Mouse (Mus musculus) adrenal gland, adult 18-20 months (tissue): Measurements from ENCODE around the gene Vkorc1l1. TPM values are rescaled to one million over a fixed set of nuclear protein-coding genes. Genes with fewer than 3 reads are reported as not detected.
A peak's percentile ranks its signal among the peaks of the same experiment; 100 is the strongest.

Experiments
- DNase-seq, 2 experiments: peaks; one replicate each; pipeline ENCODE4 v3.0.0; 2021 to 2022; ENCODE audit warnings: low spot score in 2 of 2
- total RNA-seq, 2 experiments: library from RNA; stranded (reverse); gene quantifications; 1 replicate in 1 of 2; 2 replicates in 1 of 2; pipeline ENCODE4 v1.2.3; 2021

Gene Vkorc1l1
- total RNA-seq, 2 experiments from 2014 or later, result 27.7 to 33.9 TPM

- no peak for DNase-seq
Observed at GRCm38 (mm10) chr5:129940736-129941494, 855 bp upstream of the Vkorc1l1 start.

GRCm38 (mm10) chr5:129942073-129942939 is 536 bp downstream of the Vkorc1l1 start:
- peak; percentile 42 to 54 for DNase-seq

GRCm38 (mm10) chr5:129943402-129943801 is 1.6 kb downstream of the Vkorc1l1 start:
- DNase-seq, result no peak

- DNase-seq, result no peak
Observed at GRCm38 (mm10) chr5:129947528-129948033, 5.8 kb downstream of the Vkorc1l1 start.

- DNase-seq, result no peak
Observed at GRCm38 (mm10) chr5:129952143-129952542, 10.4 kb downstream of the Vkorc1l1 start.

- DNase-seq, result no peak
Observed at GRCm38 (mm10) chr5:129954473-129955254, 12.9 kb downstream of the Vkorc1l1 start.

- DNase-seq, result no peak
Observed at GRCm38 (mm10) chr5:129955792-129956191, 14.0 kb downstream of the Vkorc1l1 start.

- no peak for DNase-seq
Observed at GRCm38 (mm10) chr5:129963224-129963623, 21.5 kb downstream of the Vkorc1l1 start.

GRCm38 (mm10) chr5:129966448-129966847 is 24.7 kb downstream of the Vkorc1l1 start:
- DNase-seq, result no peak

GRCm38 (mm10) chr5:129968417-129968816 is 26.6 kb downstream of the Vkorc1l1 start:
- no peak for DNase-seq

- DNase-seq, result no peak
Observed at GRCm38 (mm10) chr5:129971491-129971890, 29.7 kb downstream of the Vkorc1l1 start.

GRCm38 (mm10) chr5:129974354-129974753 is 32.6 kb downstream of the Vkorc1l1 start:
- no peak for DNase-seq

GRCm38 (mm10) chr5:129974866-129975311 is 33.1 kb downstream of the Vkorc1l1 start:
- no peak for DNase-seq

- no peak for DNase-seq
Observed at GRCm38 (mm10) chr5:129977768-129978167, 36.0 kb downstream of the Vkorc1l1 start.

- no peak for DNase-seq
Observed at GRCm38 (mm10) chr5:129978608-129979007, 36.8 kb downstream of the Vkorc1l1 start.

- DNase-seq, result no peak
Observed at GRCm38 (mm10) chr5:129980216-129980615, 38.4 kb downstream of the Vkorc1l1 start.

- DNase-seq, result no peak
Observed at GRCm38 (mm10) chr5:129989376-129989775, 47.6 kb downstream of the Vkorc1l1 start.

GRCm38 (mm10) chr5:129991898-129992297 is 50.1 kb downstream of the Vkorc1l1 start:
- DNase-seq, result no peak

GRCm38 (mm10) chr5:129993374-129993773 is 51.6 kb downstream of the Vkorc1l1 start:
- no peak for DNase-seq

GRCm38 (mm10) chr5:129994989-129995388 is 53.2 kb downstream of the Vkorc1l1 start:
- DNase-seq, result no peak

- DNase-seq, result no peak
Observed at GRCm38 (mm10) chr5:129997700-129998099, 55.9 kb downstream of the Vkorc1l1 start.
